Mouse (Mus musculus): Measurements from ENCODE around the gene Nkain1.

- TF ChIP-seq POLR2A (IDR thresholded peaks at IDR 0.05; ENCODE audit: control insufficient read depth, extremely low read depth, insufficient read depth, low read length, poor library complexity) (no peak), CTCF (IDR thresholded peaks at IDR 0.05; ENCODE audit: borderline replicate concordance, control insufficient read depth, extremely low read depth, insufficient read depth, low read length, poor library complexity) (no peak)
Observed at GRCm38 (mm10) chr4:130574861-130575460, 988 bp upstream of the Nkain1 start.

Data from thymus, adult 2 months (tissue).